Mouse (Mus musculus): Measurements from ENCODE around the gene Tmem192. TPM values are rescaled to one million over a fixed set of nuclear protein-coding genes. Genes with fewer than 3 reads are reported as not detected.

Tmem192 gene
- polyA plus RNA-seq, 1 experiment from 2014 or later, result 33.8 TPM

DNA sequence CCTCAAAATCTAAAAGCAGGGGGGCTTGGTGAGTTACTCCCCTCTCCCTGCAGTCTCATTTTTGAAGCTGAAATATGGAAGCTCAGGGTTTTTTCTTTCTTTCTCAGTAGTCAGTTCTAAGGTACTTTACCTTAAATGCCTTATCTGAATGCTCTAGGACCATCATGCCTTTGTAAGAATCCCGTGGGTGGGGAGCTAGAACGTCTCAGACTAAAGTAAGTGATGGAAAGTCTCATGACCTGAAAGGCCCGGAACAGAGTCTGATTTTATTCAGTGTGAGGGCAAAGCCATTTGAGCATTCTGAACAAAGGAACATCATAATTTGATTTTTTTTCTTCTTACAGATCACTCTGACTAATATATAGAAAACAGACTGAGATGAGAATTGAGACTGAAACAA lies 12.0 kb upstream of the Tmem192 start:
- Histone ChIP-seq H3K36me3 (no peaks in the 10 kb centered on the region), H3K27me3 (no peaks in the 10 kb centered on the region), H3K4me2 (no peak overlapping the region), H3K27ac (replicated peaks) (no peak overlapping the region), H3K9me3 (no peaks in the 10 kb centered on the region), H3K4me1 (replicated peaks) (no peaks in the 10 kb centered on the region), H3K9ac (no peak overlapping the region), H3K4me3 (no peak overlapping the region)
- WGBS, result 76% methylated on average over 3 of the region's 3 CpGs
- ATAC-seq (ENCODE audit: low FRiP score, low read depth), result no peak

DNA sequence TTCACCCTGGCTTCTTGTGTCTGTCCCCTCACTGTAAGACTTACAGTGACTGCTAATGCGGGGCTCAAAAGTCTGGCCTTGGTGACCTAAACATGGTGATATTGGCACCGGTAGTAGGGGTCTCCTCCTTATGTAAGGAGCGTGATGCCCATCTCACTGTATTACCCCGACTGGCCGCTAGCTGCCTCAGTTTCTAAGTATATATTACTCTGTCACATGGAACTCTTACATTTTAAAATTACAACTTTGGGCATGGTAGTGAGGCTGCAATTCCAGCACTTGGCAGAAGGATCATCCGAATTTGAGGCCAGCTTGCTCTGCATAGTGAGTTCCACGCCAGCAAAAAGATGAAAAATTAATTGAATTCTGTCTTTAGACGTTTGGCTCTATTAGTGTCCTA lies 6.0 kb upstream of the Tmem192 start:
- Histone ChIP-seq H3K36me3 (no peaks in the 10 kb centered on the region), H3K9ac (no peak overlapping the region), H3K9me3 (no peaks in the 10 kb centered on the region), H3K4me2 (no peak overlapping the region), H3K27me3 (no peaks in the 10 kb centered on the region), H3K4me3 (no peak overlapping the region), H3K27ac (replicated peaks) (no peak overlapping the region), H3K4me1 (replicated peaks) (peaks cover 10% of the 10 kb centered on the region)
- no peak for ATAC-seq (ENCODE audit: low FRiP score, low read depth)
- 77% methylated on average over 8 of the region's 8 CpGs for WGBS

DNA sequence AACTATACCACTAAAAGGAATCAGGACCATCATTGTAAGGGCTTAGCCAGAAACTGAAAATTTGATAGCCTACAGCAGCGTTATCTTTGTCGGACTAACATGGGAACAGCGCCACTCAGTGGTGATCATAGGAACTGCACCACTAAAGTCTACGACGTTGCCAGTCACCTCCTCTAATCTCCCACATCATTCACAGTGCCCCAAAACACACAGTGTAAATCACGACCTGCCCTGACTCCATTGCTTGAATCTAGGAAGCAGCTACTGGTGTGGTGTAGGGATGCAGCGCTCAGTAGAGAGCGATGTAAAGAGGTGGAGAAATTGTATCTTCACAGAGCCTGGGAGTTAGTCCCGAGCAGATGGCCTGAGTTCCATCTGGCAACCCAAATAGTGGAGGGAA lies 5.5 kb upstream of the Tmem192 start:
- peak; percentile 31 for ATAC-seq (ENCODE audit: low FRiP score, low read depth)
- Histone ChIP-seq H3K9me3 (no peaks in the 10 kb centered on the region), H3K9ac (no peak overlapping the region), H3K36me3 (no peaks in the 10 kb centered on the region), H3K27ac (replicated peaks) (no peak overlapping the region), H3K4me2 (no peak overlapping the region), H3K4me1 (replicated peaks) (peaks cover 10% of the 10 kb centered on the region), H3K4me3 (no peak overlapping the region), H3K27me3 (no peaks in the 10 kb centered on the region)
- WGBS, result 9% methylated on average over 9 of the region's 9 CpGs

DNA sequence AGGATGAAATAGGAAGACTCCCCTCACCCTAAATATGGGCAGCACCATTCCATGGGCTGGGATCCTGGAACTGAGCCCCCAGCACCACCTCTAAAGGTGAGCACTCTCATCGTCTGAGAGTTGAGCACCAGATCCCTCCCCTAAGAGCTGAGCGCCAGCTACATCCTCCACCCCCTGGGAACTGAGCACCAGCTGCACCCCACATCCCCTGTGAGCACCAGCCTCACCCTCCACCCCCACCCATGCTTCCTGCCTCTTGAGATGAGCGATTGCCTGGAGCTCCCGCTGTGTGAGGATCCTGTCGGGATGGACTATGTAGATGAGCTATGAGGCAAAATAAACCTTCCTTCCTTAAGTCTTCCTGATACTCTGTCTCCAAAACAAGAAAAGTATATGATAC lies 4.0 kb upstream of the Tmem192 start:
- H3K4me2 ChIP-seq, result peak overlapping the region; percentile 14; the same call in 1 of the 2 replicates
- ATAC-seq (ENCODE audit: low FRiP score, low read depth), result no peak
- H3K27me3 ChIP-seq, result no peaks in the 10 kb centered on the region
- H3K9ac ChIP-seq, result no peak overlapping the region
- H3K27ac ChIP-seq (replicated peaks), result no peak overlapping the region
- no peaks in the 10 kb centered on the region for H3K36me3 ChIP-seq
- H3K4me3 ChIP-seq, result no peak overlapping the region
- WGBS, result 17% methylated on average over 5 of the region's 5 CpGs
- H3K4me1 ChIP-seq (replicated peaks), result peaks cover 10% of the 10 kb centered on the region
- no peaks in the 10 kb centered on the region for H3K9me3 ChIP-seq

DNA sequence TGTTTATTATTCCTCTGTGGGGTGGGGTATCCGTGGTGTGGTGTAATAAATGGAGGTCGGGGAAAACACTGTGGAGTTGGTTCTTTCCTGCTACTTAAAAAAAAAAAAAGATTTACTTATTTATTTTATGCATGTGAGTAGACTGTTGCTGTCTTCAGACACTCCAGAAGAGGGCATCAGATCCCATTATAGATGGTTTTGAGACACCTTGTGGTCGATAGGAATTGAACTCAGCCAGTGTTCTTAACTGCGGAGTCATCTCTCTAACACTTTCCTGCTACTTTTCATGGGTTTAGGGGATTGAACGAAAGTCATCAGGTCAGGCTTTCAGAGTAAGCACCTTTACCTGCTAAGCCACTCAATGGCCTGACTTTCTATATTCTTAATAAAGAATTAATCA lies 2.2 kb upstream of the Tmem192 start:
- no peaks in the 10 kb centered on the region for H3K36me3 ChIP-seq
- WGBS, result 22% methylated on average over 5 of the region's 5 CpGs
- no peak for ATAC-seq (ENCODE audit: low FRiP score, low read depth)
- no peak overlapping the region for H3K4me2 ChIP-seq
- no peak overlapping the region for H3K27ac ChIP-seq (replicated peaks)
- no peaks in the 10 kb centered on the region for H3K9me3 ChIP-seq
- no peaks in the 10 kb centered on the region for H3K27me3 ChIP-seq
- no peak overlapping the region for H3K9ac ChIP-seq
- H3K4me1 ChIP-seq (replicated peaks), result peaks cover 17% of the 10 kb centered on the region
- H3K4me3 ChIP-seq, result no peak overlapping the region

DNA sequence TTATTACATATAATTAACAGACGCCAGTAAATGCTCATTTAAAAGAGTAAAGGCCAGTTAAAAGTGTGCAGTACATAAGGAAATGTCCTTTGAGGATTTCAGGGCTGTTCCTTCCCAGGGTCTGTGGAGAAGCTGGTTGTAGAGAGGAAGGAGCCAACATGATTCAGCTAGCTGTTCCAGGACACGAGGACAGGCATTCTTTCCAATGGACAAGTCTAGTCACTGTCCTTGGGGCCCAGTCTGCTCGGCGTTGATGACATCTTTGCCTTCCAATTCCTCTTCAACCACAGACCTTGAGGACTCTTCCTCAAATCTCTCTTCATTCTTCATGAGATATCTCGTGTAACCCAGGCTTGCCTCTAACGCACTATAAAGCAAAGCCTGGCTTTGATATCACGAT lies 1.4 kb upstream of the Tmem192 start:
- Histone ChIP-seq H3K36me3 (no peaks in the 10 kb centered on the region), H3K9me3 (no peaks in the 10 kb centered on the region), H3K4me3 (no peak overlapping the region), H3K27me3 (no peaks in the 10 kb centered on the region), H3K9ac (no peak overlapping the region), H3K27ac (replicated peaks) (no peak overlapping the region), H3K4me2 (no peak overlapping the region), H3K4me1 (replicated peaks) (peaks cover 17% of the 10 kb centered on the region)
- ATAC-seq (ENCODE audit: low FRiP score, low read depth), result no peak
- 81% methylated on average over 7 of the region's 7 CpGs for WGBS

DNA sequence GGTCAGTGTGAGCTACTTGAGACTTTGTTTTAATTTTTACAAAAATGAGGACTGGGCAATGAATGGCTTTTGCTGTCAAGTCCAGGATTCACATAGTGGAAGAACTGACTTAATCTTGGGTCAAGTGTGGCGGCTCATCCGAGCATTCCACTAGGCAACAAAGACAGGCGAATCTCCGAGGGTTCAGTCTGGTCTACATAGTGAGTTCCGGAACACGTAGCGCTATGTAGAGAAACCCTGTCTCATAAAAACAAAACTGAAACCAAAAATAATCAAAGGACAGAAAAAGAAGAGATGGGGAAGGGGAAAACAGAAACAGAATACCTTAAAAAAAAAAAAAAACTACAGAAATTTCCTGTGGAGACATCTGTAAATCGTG lies 555 bp upstream of the Tmem192 start:
- H3K27ac ChIP-seq (replicated peaks), result no peak overlapping the region
- peaks cover 17% of the 10 kb centered on the region for H3K4me1 ChIP-seq (replicated peaks)
- no peak for ATAC-seq (ENCODE audit: low FRiP score, low read depth)
- H3K27me3 ChIP-seq, result no peaks in the 10 kb centered on the region
- H3K4me3 ChIP-seq, result peak overlapping the region; percentile 80
- 59% methylated on average over 8 of the region's 8 CpGs for WGBS
- H3K36me3 ChIP-seq, result no peaks in the 10 kb centered on the region
- H3K9ac ChIP-seq, result no peak overlapping the region
- H3K4me2 ChIP-seq, result peak overlapping the region; percentile 58
- H3K9me3 ChIP-seq, result no peaks in the 10 kb centered on the region

DNA sequence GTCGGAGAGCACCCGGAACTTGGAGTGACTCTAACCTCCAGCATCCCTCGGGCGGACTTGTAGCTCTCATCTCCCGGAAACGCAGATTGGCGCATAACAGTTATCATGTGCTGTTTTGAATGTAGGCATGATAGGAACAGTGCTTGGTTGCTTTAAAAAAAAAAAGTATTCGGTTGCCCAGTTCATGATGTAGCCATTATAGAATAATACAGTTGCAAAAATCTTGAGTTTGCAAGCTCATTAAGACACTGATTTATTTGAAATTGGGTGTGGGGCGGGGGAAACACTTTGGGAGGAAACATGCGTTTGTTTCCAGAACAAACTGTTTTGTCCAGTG lies 681 bp downstream of the Tmem192 start:
- H3K36me3 ChIP-seq, result no peaks in the 10 kb centered on the region
- peak overlapping the region; percentile 80 for H3K4me3 ChIP-seq
- peaks cover 11% of the 10 kb centered on the region for H3K4me1 ChIP-seq (replicated peaks)
- no peaks in the 10 kb centered on the region for H3K27me3 ChIP-seq
- H3K4me2 ChIP-seq, result peak overlapping the region; percentile 58
- 11% methylated on average over 10 of the region's 10 CpGs for WGBS
- peak overlapping the region; percentile 74 for H3K9ac ChIP-seq
- H3K27ac ChIP-seq (replicated peaks), result peak overlapping the region; percentile 82
- no peaks in the 10 kb centered on the region for H3K9me3 ChIP-seq
- no peak for ATAC-seq (ENCODE audit: low FRiP score, low read depth)

DNA sequence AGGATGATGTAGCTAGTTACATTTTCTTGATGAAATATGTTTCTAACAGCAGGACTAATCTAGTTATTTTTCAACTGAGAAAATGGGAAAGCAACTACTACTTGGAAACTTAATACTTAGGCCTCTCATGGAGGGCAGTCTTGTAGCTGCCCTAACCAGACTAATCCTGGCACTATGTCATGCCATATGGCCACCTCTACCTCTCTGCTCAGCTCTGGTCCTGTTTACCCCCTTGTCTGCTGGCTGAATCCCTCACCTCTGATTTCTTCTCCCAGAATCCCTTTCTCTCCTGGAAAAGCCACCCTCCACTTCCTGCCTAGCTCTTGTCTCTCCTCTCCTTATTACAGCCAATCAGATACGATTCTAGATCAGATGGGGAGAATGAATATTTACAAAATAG lies 1.4 kb downstream of the Tmem192 start:
- no peak for ATAC-seq (ENCODE audit: low FRiP score, low read depth)
- peak overlapping the region; percentile 58 for H3K4me2 ChIP-seq
- no peak overlapping the region for H3K27ac ChIP-seq (replicated peaks)
- H3K27me3 ChIP-seq, result no peaks in the 10 kb centered on the region
- 94% methylated on average over 1 of the region's 1 CpGs for WGBS
- H3K4me1 ChIP-seq (replicated peaks), result peaks cover 7% of the 10 kb centered on the region
- H3K9me3 ChIP-seq, result no peaks in the 10 kb centered on the region
- H3K4me3 ChIP-seq, result peak overlapping the region; percentile 80; the same call in 1 of the 2 replicates
- no peak overlapping the region for H3K9ac ChIP-seq
- H3K36me3 ChIP-seq, result no peaks in the 10 kb centered on the region

DNA sequence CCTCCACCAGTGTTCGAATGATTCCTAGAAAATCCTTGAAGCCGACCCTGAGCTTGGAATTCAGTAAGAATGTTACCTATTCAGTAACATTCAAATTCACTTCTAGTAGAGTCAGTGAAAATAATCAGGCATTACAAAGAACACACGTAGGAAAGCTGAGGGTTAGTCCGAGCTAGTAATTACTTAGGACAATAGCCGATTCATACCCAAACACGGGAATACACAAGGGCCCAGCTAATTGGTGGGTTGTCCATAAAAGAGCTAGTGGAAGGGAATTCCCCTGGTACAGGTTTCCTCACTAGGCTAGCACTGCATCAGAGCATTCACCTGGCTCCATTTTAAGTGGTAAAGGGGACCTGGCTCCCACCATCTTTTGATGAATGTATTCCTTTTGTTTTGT lies 5.1 kb downstream of the Tmem192 start:
- Histone ChIP-seq H3K27ac (replicated peaks) (no peak overlapping the region), H3K4me3 (no peak overlapping the region), H3K4me1 (replicated peaks) (peaks cover 7% of the 10 kb centered on the region), H3K9me3 (no peaks in the 10 kb centered on the region), H3K9ac (no peak overlapping the region), H3K36me3 (no peaks in the 10 kb centered on the region), H3K4me2 (no peak overlapping the region), H3K27me3 (no peaks in the 10 kb centered on the region)
- 80% methylated on average over 6 of the region's 6 CpGs for WGBS
- no peak for ATAC-seq (ENCODE audit: low FRiP score, low read depth)

DNA sequence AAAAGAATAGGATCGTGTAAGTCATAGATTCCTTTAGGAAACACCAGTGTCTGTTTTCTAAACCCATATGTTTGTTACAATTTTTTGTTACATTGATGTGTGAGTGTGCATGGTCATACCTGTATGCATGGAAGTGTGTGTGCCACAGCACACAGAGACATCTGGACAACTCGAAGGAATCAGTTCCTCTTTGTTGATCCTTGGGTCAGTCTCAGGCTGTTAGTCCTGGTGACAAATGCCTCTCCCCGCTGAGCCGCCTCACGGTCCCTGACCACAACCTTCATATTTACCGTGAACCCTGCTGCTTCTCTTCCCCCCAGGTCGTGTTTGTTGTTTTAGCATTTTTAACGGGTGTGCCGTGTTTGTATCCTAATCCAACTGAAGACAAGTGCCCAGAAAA lies 12.0 kb downstream of the Tmem192 start:
- H3K4me1 ChIP-seq (replicated peaks), result no peaks in the 10 kb centered on the region
- ATAC-seq (ENCODE audit: low FRiP score, low read depth), result no peak
- no peaks in the 10 kb centered on the region for H3K9me3 ChIP-seq
- H3K27me3 ChIP-seq, result no peaks in the 10 kb centered on the region
- H3K36me3 ChIP-seq, result peaks cover 22% of the 10 kb centered on the region
- WGBS, result 87% methylated on average over 9 of the region's 9 CpGs
- no peak overlapping the region for H3K27ac ChIP-seq (replicated peaks)
- no peak overlapping the region for H3K4me2 ChIP-seq
- no peak overlapping the region for H3K9ac ChIP-seq
- H3K4me3 ChIP-seq, result no peak overlapping the region

DNA sequence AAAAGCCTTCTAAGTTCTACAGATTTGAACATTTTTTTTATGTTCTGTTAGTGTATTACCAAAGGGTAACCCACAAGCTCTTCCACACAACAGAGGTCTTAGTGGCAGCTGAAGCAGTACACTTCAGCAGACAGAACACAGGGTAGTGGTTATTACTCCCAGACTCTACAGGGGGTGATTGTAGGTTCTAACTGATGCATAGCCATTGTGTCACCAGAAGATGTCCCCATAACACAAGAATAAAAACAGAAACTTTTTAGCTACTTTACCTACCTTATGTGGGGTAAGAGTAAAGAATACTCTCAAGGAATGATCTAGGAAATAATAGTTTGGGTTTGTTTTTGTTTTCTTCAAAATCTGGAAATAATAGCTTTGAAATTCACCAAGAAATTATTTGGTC lies 15.9 kb downstream of the Tmem192 start:
- ATAC-seq (ENCODE audit: low FRiP score, low read depth), result no peak
- no peak overlapping the region for H3K4me2 ChIP-seq
- H3K9me3 ChIP-seq, result no peaks in the 10 kb centered on the region
- H3K9ac ChIP-seq, result no peak overlapping the region
- H3K27me3 ChIP-seq, result no peaks in the 10 kb centered on the region
- H3K4me1 ChIP-seq (replicated peaks), result no peaks in the 10 kb centered on the region
- peaks cover 24% of the 10 kb centered on the region for H3K36me3 ChIP-seq
- H3K4me3 ChIP-seq, result no peak overlapping the region
- no peak overlapping the region for H3K27ac ChIP-seq (replicated peaks)

DNA sequence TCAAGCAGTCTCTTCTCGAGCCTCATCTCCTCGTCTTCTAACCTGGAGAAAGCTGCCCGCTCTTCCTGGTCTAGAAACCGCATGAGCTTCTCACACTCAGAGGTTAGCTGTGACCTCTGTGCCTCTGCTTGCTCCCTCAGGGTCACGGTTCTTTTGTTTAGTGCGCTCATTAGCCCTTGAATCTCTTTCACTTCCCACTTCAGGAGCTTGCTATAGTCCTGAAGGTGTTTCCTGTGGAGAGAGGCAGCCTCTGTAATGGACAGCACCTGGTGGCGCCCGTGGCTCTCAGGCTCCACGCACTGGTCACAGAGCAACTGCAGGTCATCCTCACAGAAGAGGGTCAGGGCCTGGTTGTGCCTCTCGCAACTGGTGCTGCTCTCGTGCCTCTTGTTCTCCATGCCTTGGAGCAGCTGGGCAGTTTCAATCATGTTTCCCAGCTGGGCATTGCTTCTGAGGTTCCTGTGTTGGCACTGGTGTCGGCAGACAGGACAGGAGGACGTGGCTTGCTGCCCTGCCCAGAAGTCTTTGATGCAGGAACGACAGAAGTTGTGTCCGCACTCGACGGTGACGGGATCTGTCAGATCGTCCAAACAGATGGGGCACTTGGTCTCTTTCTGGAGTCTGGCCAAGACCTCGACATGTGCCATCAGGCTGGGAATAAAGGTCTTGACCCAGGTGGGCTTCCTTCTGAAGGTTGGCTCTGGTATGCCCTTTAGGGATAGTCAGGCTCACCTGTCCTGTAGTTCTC lies 36.3 kb downstream of the Tmem192 start:
- ATAC-seq (ENCODE audit: low FRiP score, low read depth), result no peak
- H3K9ac ChIP-seq, result no peak overlapping the region

More for the DNA sequence above, 36.3 kb downstream of the Tmem192 start:
- Histone ChIP-seq H3K36me3 (no peaks in the 10 kb centered on the region), H3K27ac (replicated peaks) (no peak overlapping the region), H3K9me3 (no peaks in the 10 kb centered on the region), H3K4me2 (no peak overlapping the region), H3K4me1 (replicated peaks) (no peaks in the 10 kb centered on the region), H3K4me3 (no peak overlapping the region), H3K27me3 (no peaks in the 10 kb centered on the region)
- WGBS, result 67% methylated on average over 20 of the region's 20 CpGs

Data from hindbrain, embryonic 15.5 days (tissue).